Mouse (Mus musculus): ENCODE measurements around the gene Sema4b.

DNA sequence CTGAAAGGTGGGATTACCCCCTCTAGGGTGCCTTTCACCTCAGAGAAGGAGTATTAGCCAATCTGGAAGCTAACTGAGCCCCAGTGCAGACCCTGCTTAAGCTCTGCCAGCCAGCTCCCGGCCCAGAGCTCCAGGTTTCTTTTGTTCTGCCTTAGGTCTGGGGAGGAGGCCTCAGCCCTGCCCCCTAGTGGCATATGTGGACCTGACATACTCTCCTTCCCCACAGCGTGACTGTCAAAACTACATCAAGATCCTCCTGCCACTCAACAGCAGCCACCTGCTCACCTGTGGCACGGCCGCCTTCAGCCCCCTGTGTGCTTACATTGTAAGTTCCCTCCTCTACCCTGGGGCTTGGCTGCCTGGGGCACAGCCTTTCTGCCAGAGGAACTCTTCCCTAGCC is 28.8 kb downstream of the Sema4b start:
- TF ChIP-seq CTCF (IDR thresholded peaks at IDR 0.05) (peak; percentile 92), EP300 (IDR thresholded peaks at IDR 0.05) (no peak)
